Mouse (Mus musculus) cerebellum, adult (tissue): ENCODE measurements around the gene Rad51b.

Experiments
- ATAC-seq: cut with Nextera tagmentation; 2 replicates; pipeline ENCODE4 v1.9.2; 2017; ENCODE audit warnings: mild to moderate bottlenecking, moderate library complexity, mixed read lengths; ENCODE audit not compliant: insufficient number of reproducible peaks, low FRiP score, low TSS enrichment

Gene Rad51b

DNA sequence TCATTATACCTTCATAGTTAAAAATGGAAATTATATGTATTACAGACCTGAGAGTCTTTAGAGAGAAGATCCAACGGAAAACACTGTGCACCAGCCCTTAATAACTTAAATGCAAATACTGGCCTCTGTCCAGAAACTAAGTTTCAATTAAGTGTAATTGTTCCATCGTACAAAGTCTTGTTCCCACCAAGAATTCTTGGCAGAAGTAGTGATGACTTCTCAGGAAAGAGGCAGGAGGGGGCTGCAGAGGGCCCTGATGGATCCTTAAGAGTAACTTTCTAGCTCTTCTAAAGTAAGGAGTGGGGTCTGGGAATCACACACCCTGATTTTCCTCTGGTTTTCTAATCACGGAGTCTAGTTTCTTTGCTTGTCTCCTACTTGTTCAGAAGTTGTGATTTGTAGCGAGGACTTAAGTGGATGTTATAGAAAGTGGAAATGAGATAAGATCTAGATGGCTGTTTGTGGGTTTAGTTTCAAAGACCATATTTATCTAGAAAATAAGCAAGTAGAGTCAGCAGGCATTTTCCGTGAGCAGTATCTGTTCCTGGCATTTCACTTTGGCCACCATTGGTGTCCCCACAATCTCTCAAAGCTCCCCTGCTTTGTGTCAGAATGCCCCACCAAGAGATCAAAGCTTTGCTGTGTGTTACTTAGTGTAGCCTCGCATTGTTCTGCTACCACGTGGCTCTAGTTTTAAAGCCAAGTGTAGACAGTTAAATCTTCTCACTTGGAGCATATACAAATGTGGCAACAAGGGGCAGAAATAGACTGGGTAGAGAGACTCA, 132.6 kb downstream of the Rad51b start:
- ATAC-seq: no peak

DNA sequence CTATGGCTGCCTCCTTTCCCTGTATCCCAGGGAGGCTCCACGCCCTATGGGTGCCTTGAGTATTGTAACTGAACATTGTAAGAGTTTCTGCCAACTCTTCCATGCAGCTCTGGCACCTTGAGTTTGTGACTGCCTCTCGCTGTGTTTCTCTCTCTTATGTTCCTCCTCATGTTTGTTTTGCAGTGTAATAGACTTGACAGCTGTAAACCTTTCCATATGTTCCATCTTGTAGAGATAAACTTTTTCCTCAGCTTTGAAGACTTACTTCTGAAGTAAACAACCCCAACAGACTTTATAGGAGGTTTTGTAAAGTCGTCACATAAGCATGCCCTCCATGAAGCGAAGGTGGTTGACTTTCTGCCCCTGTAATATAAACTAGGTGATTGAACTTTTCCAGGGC, 134.1 kb downstream of the Rad51b start:
- ATAC-seq: no peak

DNA sequence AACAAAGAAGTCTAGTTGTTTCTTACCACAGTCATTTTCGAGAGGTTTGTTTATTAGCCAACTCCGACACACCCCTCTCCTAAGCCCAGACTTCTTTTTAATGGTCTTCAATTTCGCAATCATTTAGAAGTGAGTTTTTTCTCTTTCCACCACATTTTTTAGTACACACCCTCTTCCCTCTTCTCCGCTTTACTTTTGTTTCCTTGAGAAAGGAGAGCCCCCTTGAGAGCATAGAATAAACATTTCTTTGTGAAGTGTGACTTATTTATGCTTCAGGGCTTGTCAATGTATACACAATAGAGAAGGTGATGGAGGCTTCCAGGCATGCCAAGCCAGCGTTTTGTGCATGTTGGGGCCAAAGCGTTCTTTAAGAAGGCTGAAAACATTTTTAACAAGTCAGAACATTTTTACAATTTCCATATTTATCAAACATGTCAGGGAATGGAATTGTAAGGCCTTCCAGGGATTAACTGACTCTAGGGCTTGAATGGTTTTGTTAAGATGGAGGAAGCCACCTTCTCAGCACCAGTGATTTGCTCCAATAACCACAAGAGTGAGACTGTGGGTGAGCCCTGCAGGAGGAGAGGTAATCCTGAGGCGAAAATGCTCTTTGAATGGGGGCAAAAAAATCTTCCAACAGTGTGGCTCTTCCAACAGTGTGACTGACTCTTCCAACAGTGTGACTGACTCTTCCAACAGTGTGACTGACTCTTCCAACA, 136.8 kb downstream of the Rad51b start:
- ATAC-seq: no peak

DNA sequence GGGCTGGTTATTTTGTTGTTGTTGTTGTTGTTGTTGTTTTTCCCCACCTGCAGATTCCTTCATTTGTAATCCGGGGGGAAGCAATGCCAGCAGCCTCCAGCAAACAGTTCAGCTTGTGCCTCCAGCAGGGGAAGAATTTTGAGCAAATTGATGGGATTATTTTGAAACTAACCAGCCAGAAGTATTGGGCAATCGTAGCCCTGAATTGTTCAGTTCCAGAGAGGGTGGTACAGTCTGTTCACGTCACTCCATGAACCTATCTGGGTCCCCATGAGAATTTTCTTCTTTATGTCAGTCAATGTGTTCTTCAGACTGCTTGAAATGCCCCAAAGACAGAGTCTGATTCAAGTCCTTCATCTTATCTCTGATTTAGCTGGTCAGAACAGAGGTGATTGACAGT, 138.4 kb downstream of the Rad51b start:
- ATAC-seq: no peak

DNA sequence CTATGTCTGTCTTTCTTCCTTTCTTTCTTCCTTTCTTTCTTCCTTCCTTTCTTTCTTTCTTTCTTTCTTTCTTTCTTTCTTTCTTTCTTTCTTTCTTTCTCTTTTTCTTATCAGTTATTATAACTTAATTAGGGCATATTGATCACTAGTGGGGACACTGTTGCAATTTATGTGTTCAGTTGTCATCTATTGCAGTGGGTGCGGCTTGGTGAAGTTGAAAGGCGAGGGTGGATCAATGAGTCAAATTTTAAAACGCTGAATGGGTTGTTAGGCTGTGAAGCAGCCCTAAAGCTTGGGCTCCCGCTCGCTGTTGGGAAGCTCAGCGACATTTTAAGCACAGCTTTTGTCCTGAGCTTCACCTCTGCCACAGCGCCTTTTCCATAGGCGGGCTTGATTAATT, 139.0 kb downstream of the Rad51b start:
- ATAC-seq: no peak

DNA sequence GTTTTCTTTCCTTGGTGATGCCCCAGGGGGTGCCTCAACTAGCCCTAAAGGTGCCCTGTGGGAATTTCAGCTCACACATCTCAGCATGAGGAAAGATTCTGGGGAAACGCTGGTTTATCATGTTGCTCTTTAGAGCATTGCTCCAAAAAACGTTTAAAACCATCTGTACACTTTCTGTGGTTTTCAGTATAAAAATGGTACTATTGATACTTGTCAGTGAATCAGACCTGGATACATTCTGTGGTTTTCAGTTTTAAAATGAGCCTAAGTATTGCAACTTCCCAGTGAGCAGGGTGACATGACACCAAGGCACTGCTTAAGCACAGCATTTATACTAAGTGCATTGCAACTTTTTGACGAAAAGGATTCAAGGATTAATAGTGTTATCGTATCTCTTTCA, 139.8 kb downstream of the Rad51b start:
- no peak for ATAC-seq

DNA sequence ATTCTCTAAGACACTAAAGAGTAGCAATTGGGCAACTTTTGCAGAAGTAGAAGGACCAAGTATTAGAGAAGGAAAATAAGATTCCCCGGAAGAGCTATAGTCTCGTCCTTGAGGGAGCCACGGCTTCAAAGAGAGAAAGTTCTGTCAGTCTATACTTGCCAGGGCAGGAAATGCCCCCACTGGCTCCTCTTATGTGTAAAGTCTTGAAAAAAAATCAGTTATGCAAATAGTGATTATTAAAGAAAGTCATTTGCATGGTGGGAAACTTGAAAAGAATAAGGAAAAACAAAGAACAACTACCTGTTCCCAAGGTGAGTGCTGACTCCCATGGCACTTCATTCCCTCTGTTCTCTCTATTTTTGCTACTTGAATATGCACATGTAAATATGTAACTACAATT, 140.5 kb downstream of the Rad51b start:
- no peak for ATAC-seq

DNA sequence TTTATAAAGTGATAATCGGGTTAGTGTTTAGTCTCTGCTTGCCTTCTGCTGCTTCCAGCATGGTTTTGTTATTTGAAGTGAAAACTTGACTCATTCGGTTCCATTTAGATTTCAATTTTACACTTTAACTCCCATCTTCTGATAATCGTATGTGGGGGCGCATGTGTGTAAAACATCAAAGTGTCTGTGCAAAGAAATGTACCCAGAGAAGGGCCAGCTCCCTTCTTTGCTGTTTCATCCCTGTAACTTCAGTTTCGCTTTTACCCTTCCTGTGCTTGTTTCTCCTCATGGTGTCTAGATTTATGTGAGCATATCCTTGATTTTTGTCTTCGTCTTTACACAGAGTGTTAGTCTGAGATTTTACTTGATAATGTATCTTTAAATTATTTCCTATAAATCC, 142.9 kb downstream of the Rad51b start:
- ATAC-seq: no peak

DNA sequence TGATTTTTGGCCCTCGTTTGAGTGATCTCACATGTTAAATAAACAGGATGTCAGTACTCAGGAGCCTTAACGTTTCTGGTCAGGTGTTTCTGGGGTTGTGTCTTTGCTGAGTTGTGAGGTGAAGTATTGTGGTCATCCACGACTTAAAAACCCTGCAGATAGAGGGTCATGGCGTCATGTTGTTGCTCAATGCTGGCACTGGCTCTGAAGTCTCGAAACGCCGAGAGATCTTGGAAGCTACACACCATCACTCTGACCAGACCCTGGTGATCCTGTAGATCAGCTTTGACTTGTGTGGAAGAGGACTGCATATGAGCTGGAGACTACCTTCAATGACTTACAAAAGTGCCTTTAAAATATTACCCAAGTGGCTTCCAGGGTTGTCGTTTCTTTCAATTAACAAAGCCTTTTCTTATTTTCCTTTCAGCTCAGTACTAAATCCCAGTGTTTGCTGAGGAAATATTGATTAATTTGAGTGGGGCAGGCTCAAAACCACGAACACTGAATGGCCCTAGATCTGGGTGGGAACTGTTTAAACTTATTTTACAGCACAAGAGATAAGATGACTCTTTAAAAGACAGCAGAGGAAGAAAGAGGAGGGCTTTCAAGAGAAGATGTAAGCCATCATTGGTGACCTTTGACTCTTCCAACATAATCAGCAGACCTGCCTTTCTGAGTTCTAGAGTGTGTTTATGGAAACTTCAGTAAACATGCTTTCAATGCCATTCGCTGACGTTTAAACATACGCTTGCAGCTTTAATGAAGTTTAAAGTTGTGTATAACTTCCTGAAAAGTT, 144.3 kb downstream of the Rad51b start:
- ATAC-seq: no peak

DNA sequence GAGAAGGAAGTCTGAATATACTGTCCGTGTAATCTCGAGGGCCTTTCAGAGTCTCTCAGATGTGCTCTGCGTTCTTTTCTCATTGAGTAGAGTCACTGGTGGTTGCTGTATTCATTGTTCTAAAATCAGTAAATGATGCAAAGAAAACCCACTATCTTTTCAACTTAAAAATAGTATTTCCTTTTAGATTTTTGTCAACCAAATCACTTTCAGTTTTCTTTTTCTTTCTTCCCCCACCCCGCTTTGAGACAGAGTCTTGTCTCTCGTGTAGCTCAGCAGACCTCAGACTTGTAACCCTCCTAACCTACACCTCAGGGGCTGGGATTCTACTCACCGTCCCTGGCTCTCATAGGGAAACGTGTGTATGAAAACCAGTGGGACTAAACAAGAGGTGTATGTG, 145.0 kb downstream of the Rad51b start:
- no peak for ATAC-seq

DNA sequence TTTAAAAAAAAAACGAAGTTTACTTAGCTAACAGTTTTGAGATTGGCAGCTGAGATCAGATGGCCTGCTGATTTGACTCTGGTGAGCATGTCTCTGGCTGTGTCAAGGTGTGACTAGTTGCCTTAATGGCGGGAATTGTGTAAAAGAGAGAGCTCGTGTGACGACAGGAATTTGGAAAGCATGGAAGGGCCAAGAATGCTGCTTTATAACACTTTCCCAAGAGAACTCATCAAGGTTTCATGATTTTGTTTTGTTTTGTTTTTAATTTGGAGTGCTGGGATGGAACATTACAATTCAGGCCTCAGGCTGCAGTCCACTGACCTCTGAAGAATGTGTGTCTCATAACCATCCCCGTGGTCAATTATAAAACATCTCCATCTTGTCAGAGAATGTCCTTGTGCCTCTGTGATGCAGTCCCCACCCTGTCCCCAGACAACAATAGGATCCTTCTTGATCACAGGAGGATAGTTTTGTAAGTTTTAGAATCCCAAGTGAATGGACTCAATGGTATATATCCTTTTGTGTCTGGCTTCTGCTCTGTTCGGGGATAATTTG, 145.8 kb downstream of the Rad51b start:
- no peak for ATAC-seq

DNA sequence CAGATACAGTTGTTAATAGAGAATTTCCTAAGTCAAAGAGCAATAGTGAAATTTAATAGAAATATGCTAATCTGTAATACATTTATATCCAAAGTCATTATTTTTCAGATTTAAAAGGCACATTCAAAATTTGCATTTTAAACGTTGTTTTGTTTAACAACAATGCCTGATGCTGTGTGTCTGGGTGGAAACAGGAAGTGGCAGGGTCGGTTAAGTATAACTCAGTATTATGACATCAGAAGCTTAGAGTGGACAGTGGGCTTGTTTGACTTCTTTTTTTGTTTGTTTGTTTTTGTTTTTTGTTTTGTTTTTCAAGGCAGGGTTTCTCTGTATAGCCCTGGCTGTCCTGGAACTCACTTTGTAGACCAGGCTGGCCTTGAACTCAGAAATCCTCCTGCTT, 147.6 kb downstream of the Rad51b start:
- ATAC-seq: no peak

DNA sequence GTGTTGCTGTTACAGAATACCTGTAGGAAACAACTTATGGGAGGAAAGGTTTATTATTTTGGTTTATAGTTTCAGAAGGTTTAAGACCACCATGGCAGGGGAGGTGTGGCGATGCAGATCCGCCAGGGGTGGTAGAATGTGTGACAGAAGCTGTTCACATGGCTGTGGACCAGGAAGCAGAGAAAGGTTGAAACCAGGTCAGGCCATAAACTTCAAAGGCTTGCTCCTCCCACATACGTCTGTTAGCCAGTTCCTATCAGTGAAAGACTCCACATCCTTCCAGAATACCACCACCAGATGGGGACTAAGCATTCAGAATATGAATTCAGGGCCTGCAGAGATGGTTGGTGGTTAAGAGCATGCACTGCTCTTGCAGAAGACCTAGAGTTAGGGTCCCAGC, 150.0 kb downstream of the Rad51b start:
- ATAC-seq: no peak

DNA sequence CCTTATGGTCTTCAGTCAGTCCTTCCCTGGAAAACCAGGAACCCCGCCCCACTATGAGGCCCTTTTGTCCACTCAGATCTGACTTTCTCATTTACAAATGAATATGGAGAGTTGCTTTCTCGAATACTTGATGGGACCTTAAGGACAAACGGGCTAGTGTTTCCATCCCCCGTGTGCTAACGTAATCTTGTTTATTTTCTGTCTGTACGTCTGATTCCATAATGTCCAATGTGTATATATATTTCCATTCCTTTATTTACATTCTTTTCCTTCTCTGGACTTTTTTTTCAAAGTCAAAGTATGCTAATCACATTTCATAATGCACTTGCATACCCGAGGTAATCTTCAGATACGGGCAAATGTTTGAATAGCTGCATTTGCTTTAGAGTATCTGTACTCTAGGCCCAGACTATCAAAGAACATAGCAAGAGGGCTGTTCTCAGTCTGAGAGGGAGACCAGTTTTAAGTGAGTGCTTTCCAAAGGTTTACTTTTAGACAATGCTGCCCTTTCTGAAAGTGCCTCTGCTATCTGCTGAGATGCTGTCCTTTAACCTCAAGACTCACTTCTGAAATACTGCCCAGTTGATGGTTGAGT, 152.8 kb downstream of the Rad51b start:
- no peak for ATAC-seq

DNA sequence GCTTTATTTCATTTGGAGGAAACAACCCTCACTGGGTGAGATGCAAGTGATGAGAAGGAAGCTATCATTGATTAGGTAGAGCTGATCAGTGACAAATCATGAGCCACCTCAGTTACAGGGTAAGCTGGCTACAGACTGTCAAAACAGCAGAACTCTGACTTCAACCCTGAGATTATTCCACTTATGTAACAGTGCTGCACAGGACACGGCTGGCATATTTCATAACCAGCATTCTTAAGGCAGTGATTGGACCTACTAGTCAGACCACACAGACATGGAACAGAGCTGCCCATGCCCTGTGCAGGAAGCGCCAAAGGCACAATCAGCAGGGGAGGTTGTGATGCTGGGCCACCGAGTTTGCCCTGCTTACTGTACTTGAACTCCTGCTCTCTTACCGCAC, 155.8 kb downstream of the Rad51b start:
- no peak for ATAC-seq

DNA sequence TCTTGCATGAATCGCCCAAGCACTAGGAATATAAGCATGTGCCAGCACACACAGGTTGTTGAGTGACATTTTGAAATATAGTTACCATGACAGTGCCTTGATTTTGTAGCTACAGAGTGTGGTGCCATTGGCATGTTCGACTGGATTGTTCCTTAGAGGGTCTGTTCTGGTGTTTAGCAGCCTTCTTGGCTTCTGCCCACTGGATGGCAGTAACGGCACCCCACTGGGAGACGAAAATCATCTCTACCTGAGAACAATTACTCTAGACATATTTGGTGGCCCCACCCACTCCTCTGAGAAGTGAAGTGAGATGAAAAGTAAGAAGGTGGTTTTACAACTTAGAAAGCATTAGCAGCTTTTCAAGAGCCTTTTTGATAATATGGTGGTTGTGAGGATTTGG, 156.9 kb downstream of the Rad51b start:
- ATAC-seq: no peak

DNA sequence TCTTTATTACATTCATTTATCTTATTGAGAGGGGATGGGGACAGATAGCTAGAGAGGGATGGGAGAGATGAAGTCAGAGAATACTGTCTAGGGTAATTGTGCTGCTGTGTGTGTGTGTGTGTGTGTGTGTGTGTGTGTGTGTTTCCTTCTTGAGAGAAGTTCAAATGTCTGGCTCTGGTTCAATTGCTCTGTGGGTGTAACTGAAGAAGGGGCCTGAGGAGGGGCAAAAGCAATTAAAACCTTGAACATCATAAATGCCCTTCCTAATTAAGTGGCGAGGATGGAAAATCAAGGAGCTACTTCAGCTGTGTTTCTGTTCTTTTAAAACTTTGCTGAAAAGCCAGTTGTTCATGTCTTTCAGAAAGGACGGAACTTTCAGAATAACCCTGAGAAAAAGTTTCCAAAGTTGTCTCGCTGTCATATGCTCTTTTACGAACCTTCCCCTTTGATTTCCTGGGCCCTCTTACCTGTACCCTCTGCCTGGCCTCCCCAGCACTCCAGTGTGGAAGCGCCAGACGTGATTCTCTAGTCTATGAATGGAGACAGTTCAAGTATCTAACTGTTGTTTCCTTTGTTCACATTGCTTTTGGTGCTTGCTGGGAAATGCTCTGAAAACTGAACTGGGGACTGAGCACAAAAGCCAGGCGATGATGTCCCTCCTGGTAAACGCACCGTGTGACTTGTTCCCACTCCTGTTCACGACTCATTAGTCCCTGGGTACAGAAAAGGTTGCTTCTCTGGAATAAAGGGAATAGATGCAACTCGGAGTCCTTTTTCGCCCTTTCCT, 158.2 kb downstream of the Rad51b start:
- no peak for ATAC-seq

DNA sequence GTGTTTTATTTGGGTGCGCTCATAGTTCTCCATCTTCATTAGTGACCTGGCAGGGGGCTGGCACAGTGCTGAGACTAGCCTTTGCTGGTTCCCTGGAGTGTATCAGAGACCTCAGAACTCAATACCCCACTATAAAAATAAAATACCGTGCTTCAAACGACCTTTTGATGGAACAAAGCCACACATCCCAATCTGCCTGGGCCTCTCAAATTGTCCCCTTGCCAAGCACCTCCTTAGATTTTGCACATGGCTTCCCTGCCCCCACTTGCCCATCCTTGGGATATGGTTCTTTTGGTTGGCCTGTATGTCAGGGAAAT, 158.7 kb downstream of the Rad51b start:
- ATAC-seq: no peak

DNA sequence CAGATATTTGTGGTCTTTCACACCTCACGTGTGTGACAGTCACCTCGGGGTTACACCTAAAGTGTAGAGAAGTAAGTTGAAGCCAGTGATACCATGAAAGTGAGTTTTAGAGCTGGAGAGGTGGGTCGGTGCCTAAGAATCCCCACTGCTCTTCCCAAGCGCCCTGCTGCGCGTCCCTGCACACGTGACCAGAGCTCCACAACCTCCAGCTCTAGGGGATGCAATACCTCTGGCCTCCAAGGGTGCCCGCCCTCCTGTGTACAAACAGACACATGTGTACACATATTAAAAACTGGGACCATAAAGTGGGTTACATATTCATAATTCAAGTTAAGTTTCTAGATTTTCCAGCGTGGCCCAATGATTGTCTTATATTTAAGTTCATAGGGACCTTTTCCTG, 159.2 kb downstream of the Rad51b start:
- no peak for ATAC-seq

DNA sequence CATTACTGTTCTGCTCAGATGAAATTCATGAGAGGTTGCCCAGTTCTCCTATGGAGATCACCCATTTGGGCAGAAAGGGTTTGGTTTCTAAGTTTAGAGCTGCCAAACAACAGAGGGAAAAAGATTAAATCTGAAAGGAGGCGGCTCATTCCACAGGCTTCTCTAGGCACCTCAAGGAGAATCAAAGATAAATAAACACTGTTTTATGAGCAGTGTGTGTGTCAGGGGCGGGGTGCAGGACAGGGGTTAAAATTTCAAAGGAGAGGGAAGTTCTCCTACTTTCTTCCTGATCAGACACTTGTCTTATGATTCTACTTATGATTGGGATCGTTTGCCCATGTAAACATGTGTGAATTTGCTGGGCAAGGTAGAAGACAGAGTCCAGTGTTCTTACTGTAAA, 166.3 kb downstream of the Rad51b start:
- no peak for ATAC-seq
